Mouse (Mus musculus): ENCODE results near the gene Tgfb3.

Tgfb3 gene

GRCm38 (mm10) chr12:86027000-86027399, 51.8 kb downstream of the Tgfb3 start:
- DNase-seq: no peak

- DNase-seq: no peak
These were observed 53.4 kb downstream of the Tgfb3 start for GRCm38 (mm10) chr12:86025480-86025879.

GRCm38 (mm10) chr12:86024426-86024825, 54.4 kb downstream of the Tgfb3 start:
- DNase-seq: peak; percentile 33

GRCm38 (mm10) chr12:86023081-86023871, 55.6 kb downstream of the Tgfb3 start:
- no peak for DNase-seq

- no peak for DNase-seq
These were observed 56.4 kb downstream of the Tgfb3 start for GRCm38 (mm10) chr12:86022282-86022984.

GRCm38 (mm10) chr12:86021583-86021982, 57.3 kb downstream of the Tgfb3 start:
- DNase-seq: no peak

GRCm38 (mm10) chr12:86017360-86017759, 61.5 kb downstream of the Tgfb3 start:
- DNase-seq: no peak

- DNase-seq: no peak
These were observed 63.7 kb downstream of the Tgfb3 start for GRCm38 (mm10) chr12:86015114-86015513.

- no peak for DNase-seq
These were observed 64.2 kb downstream of the Tgfb3 start for GRCm38 (mm10) chr12:86014621-86015020.

- DNase-seq: no peak
These were observed 64.7 kb downstream of the Tgfb3 start for GRCm38 (mm10) chr12:86014174-86014573.

GRCm38 (mm10) chr12:86012195-86012594, 66.6 kb downstream of the Tgfb3 start:
- no peak for DNase-seq

GRCm38 (mm10) chr12:86010656-86011055, 68.2 kb downstream of the Tgfb3 start:
- DNase-seq: no peak

- DNase-seq: no peak
These were observed 71.5 kb downstream of the Tgfb3 start for GRCm38 (mm10) chr12:86007377-86007776.

All from kidney, adult 9 months (tissue).